23 mouse cellular contexts compared by ENCODE assay signal in genomic region chr6:37242769-37243121, GRCm38 (mm10). TPM values are rescaled to one million over a fixed set of nuclear protein-coding genes. Genes with fewer than 3 reads are reported as not detected.
DNase-seq lines count a peak whose midpoint lies in the region; ATAC-seq and TF ChIP-seq lines count a peak whose summit lies in the region.
"Had no signal": no experiment of that assay in that cellular context is flagged by ENCODE, and none has a peak within 500 bp of the region (broad histone marks: within the 10 kb centered on the region; RNA-seq: fewer than 3 reads in every experiment).

No protein-coding gene starts in this region.

- H3K9me3 ChIP-seq in heart, embryonic 16.5 days (replicated peaks; ENCODE audit: control insufficient read depth, low read length) = 0 out of 2 replicates have a peak, but pooled peaks cover 3% of the 10 kb centered on the region
- no peaks in the 10 kb centered on the region for H3K9me3 ChIP-seq in midbrain, embryonic 10.5 days (replicated peaks)
- no peaks in the 10 kb centered on the region for H3K9me3 ChIP-seq in midbrain, embryonic 13.5 days
- no peaks in the 10 kb centered on the region for H3K9me3 ChIP-seq in midbrain, postnatal 0 days (ENCODE audit: low read length)
- H3K9me3 ChIP-seq: hindbrain, embryonic 12.5 days; intestine, embryonic 15.5 days; limb, embryonic 13.5 days; liver, embryonic 12.5 days; neural tube, embryonic 15.5 days had no signal

- no peak overlapping the region for H3K4me3 ChIP-seq in heart, embryonic 16.5 days (ENCODE audit: low read length)
- H3K4me3 ChIP-seq in midbrain, embryonic 10.5 days = no peak overlapping the region
- no peak overlapping the region for H3K4me3 ChIP-seq in midbrain, embryonic 13.5 days (replicated peaks)
- no peak overlapping the region for H3K4me3 ChIP-seq in midbrain, postnatal 0 days (ENCODE audit: low read depth, low read length)
- H3K4me3 ChIP-seq: hindbrain, embryonic 12.5 days; intestine, embryonic 15.5 days; limb, embryonic 13.5 days; liver, embryonic 12.5 days; neural tube, embryonic 15.5 days had no signal

- H3K4me1 ChIP-seq in heart, embryonic 16.5 days (ENCODE audit: control insufficient read depth, insufficient read depth, low read length) = peaks cover 14% of the 10 kb centered on the region
- H3K4me1 ChIP-seq in midbrain, embryonic 10.5 days = peaks cover 22% of the 10 kb centered on the region
- H3K4me1 ChIP-seq in midbrain, embryonic 13.5 days (replicated peaks) = peaks cover 24% of the 10 kb centered on the region
- 0 out of 2 replicates have a peak, but pooled peaks cover 6% of the 10 kb centered on the region for H3K4me1 ChIP-seq in midbrain, postnatal 0 days (ENCODE audit: insufficient read depth, low read length)
- H3K4me1 ChIP-seq: intestine, embryonic 15.5 days; liver, embryonic 12.5 days had no signal

- H3K4me2 ChIP-seq in heart, embryonic 16.5 days (ENCODE audit: low read depth, low read length) = no peak overlapping the region
- H3K4me2 ChIP-seq in midbrain, embryonic 13.5 days (replicated peaks) = no peak overlapping the region
- no peak overlapping the region for H3K4me2 ChIP-seq in midbrain, postnatal 0 days (ENCODE audit: low read depth, low read length, poor library complexity, severe bottlenecking)
- H3K4me2 ChIP-seq: hindbrain, embryonic 12.5 days; intestine, embryonic 15.5 days; limb, embryonic 13.5 days; liver, embryonic 12.5 days; neural tube, embryonic 15.5 days had no signal

- peak; percentile 76 for DNase-seq in heart, adult 11 months
- no peak for DNase-seq in heart, adult 9 months (ENCODE audit: low spot score in 2 of 2)
- DNase-seq in heart, adult 18-20 months = no peak
- DNase-seq in midbrain, embryonic 10.5 days (ENCODE audit: low spot score) = no peak
- DNase-seq in midbrain, postnatal 0 days (ENCODE audit: low spot score) = peak; percentile 17
- no peak for DNase-seq in right cerebral cortex, postnatal 36 days (ENCODE audit: low spot score in 2 of 2)
- DNase-seq: adrenal gland, postnatal 25 days; cerebellum, adult 8-10 months; cerebellum, postnatal 36 days; kidney, adult 9 months; kidney, postnatal 14 days; layer of hippocampus, postnatal 36 days; lung, adult 18-20 months; lung, postnatal 10 days; thymus, adult 2 months; thymus, postnatal 4 days had no signal

- 74% methylated on average over 5 of the region's 5 CpGs for WGBS in heart, embryonic 16.5 days
- 63% methylated on average over 5 of the region's 5 CpGs for WGBS in midbrain, embryonic 10.5 days
- 34% methylated on average over 5 of the region's 5 CpGs for WGBS in midbrain, embryonic 13.5 days
- WGBS in midbrain, postnatal 0 days = 31% methylated on average over 5 of the region's 5 CpGs

- H3K27me3 ChIP-seq in heart, embryonic 16.5 days (ENCODE audit: control insufficient read depth, insufficient read depth, low read length) = no peaks in the 10 kb centered on the region
- no peaks in the 10 kb centered on the region for H3K27me3 ChIP-seq in midbrain, embryonic 10.5 days (ENCODE audit: low read depth, poor library complexity, severe bottlenecking)
- H3K27me3 ChIP-seq in midbrain, embryonic 13.5 days = no peaks in the 10 kb centered on the region
- no peaks in the 10 kb centered on the region for H3K27me3 ChIP-seq in midbrain, postnatal 0 days (ENCODE audit: insufficient read depth, low read length)
- H3K27me3 ChIP-seq: hindbrain, embryonic 12.5 days; intestine, embryonic 15.5 days; limb, embryonic 13.5 days; liver, embryonic 12.5 days; neural tube, embryonic 15.5 days had no signal

- H3K36me3 ChIP-seq in heart, embryonic 16.5 days (ENCODE audit: control insufficient read depth, insufficient read depth) = no peaks in the 10 kb centered on the region
- H3K36me3 ChIP-seq in midbrain, embryonic 10.5 days = no peaks in the 10 kb centered on the region
- H3K36me3 ChIP-seq in midbrain, embryonic 13.5 days = no peaks in the 10 kb centered on the region; the same call in 1 of the 2 replicates
- H3K36me3 ChIP-seq in midbrain, postnatal 0 days (ENCODE audit: insufficient read depth, low read length) = no peaks in the 10 kb centered on the region
- H3K36me3 ChIP-seq: hindbrain, embryonic 12.5 days; intestine, embryonic 15.5 days; limb, embryonic 13.5 days; liver, embryonic 12.5 days; neural tube, embryonic 15.5 days had no signal

- TF ChIP-seq CTCF in midbrain, postnatal 0 days (IDR thresholded peaks at IDR 0.05) = no peak

- peak overlapping the region; percentile 34 for H3K27ac ChIP-seq in heart, embryonic 16.5 days (ENCODE audit: low read length)
- H3K27ac ChIP-seq in midbrain, embryonic 10.5 days (replicated peaks) = 0 out of 2 replicates have a peak overlapping the region, but pooled peaks have one; percentile 20
- no peak overlapping the region for H3K27ac ChIP-seq in midbrain, embryonic 13.5 days
- H3K27ac ChIP-seq in midbrain, postnatal 0 days (ENCODE audit: low read depth, low read length) = no peak overlapping the region
- H3K27ac ChIP-seq: hindbrain, embryonic 12.5 days; intestine, embryonic 15.5 days; limb, embryonic 13.5 days; liver, embryonic 12.5 days; neural tube, embryonic 15.5 days had no signal

- H3K9ac ChIP-seq in heart, embryonic 16.5 days (ENCODE audit: low read length) = no peak overlapping the region
- no peak overlapping the region for H3K9ac ChIP-seq in midbrain, embryonic 13.5 days (replicated peaks)
- no peak overlapping the region for H3K9ac ChIP-seq in midbrain, postnatal 0 days (replicated peaks; ENCODE audit: low read length, poor library complexity, severe bottlenecking)
- H3K9ac ChIP-seq: hindbrain, embryonic 12.5 days; intestine, embryonic 15.5 days; limb, embryonic 13.5 days; liver, embryonic 12.5 days; neural tube, embryonic 15.5 days had no signal

- ATAC-seq in heart, embryonic 16.5 days (replicated peaks; ENCODE audit: extremely low read depth, insufficient read depth, low FRiP score) = no peak
- ATAC-seq in midbrain, embryonic 13.5 days = no peak
- no peak for ATAC-seq in midbrain, postnatal 0 days (ENCODE audit: low FRiP score)
- ATAC-seq: intestine, embryonic 15.5 days; liver, embryonic 12.5 days had no signal

RNA-seq across cellular contexts. Expression of gene Dgki, which starts 57.2 kb away (rescaled TPM):
- polyA plus RNA-seq in heart, embryonic 16.5 days (2015; fragmentation: Nextera tagmentation; extraction: Ambion mirVana) = 0.47 and 0.62 TPM in 2 replicates
- under 1 TPM; 0.17 to 0.64 TPM for total RNA-seq in heart, adult 18-20 months (2021)
- polyA plus RNA-seq in midbrain, embryonic 10.5 days (2016; fragmentation: Nextera tagmentation; extraction: Ambion mirVana) = 0.63 and 1.4 TPM in 2 replicates
- polyA plus RNA-seq in midbrain, embryonic 13.5 days (2015; fragmentation: Nextera tagmentation; extraction: Ambion mirVana) = 4.8 and 6.4 TPM in 2 replicates
- 26.9 and 32.4 TPM in 2 replicates for total RNA-seq in midbrain, postnatal 0 days (2014; rRNA removed)
- 3.3 and 4.6 TPM in 2 replicates for polyA plus RNA-seq in midbrain, postnatal 0 days (2015; fragmentation: Nextera tagmentation; extraction: Ambion mirVana)

Comparison
In these comparisons a context has a peak if more than half of its experiments do, and no peak if none do; other contexts are left out.
1. DNase-seq: peak in heart, adult 11 months (single experiment) and midbrain, postnatal 0 days (single experiment); none in heart, adult 9 months (0 of 2), heart, adult 18-20 months (0 of 2), midbrain, embryonic 10.5 days (single experiment) and right cerebral cortex, postnatal 36 days (0 of 2).
2. H3K27ac ChIP-seq: peak in heart, embryonic 16.5 days (single experiment) and midbrain, embryonic 10.5 days (single experiment); none in midbrain, embryonic 13.5 days (single experiment) and midbrain, postnatal 0 days (single experiment).